Mouse (Mus musculus) kidney, embryonic 14.5 days (tissue): ENCODE results near the gene Mrpl48. TPM values are rescaled to one million over a fixed set of nuclear protein-coding genes. Genes with fewer than 3 reads are reported as not detected.
A peak's percentile ranks its signal among the peaks of the same experiment; 100 is the strongest.

ENCODE experiments used
- ATAC-seq: fragments of 200-750 bp; cut with Nextera tagmentation; 2 replicates; pipeline ENCODE4 v1.8.0; 2017; ENCODE audit warnings: moderate number of reproducible peaks, mild to moderate bottlenecking, moderate TSS enrichment, moderate library complexity; ENCODE audit not compliant: low FRiP score, low TSS enrichment
- H3K27ac ChIP-seq: fragments of 300-500 bp; sonication (generic); 2 replicates; pipeline ENCODE4 v1.5.1; 2014; ENCODE audit warnings: low read depth, mild to moderate bottlenecking, low read length, moderate library complexity, mixed read lengths
- H3K27me3 ChIP-seq: fragments of 300-500 bp; sonication (generic); 2 replicates; pipeline ENCODE4 v1.6.1; 2014; ENCODE audit warnings: mild to moderate bottlenecking, low read length; ENCODE audit not compliant: control insufficient read depth, insufficient read depth
- H3K36me3 ChIP-seq: fragments of 300-500 bp; sonication (generic); 2 replicates; pipeline ENCODE4 v1.6.1; 2014; ENCODE audit warnings: low read length, mixed read lengths; ENCODE audit not compliant: control insufficient read depth, insufficient read depth
- H3K4me1 ChIP-seq: fragments of 300-500 bp; sonication (generic); 2 replicates; pipeline ENCODE4 v1.6.1; 2014; ENCODE audit warnings: low read length, mixed read lengths; ENCODE audit not compliant: control insufficient read depth, insufficient read depth
- H3K4me2 ChIP-seq: fragments of 300-500 bp; sonication (generic); replicated peaks from 2 replicates; pipeline ENCODE4 v1.6.1; 2014; ENCODE audit warnings: low read depth, mild to moderate bottlenecking, low read length
- H3K4me3 ChIP-seq: fragments of 300-500 bp; sonication (generic); 2 replicates; pipeline ENCODE4 v1.5.1; 2014; ENCODE audit warnings: mild to moderate bottlenecking, low read length
- H3K9ac ChIP-seq: fragments of 300-500 bp; sonication (generic); 2 replicates; pipeline ENCODE4 v1.6.1; 2014; ENCODE audit warnings: low read depth, mild to moderate bottlenecking, low read length, moderate library complexity
- H3K9me3 ChIP-seq: fragments of 300-500 bp; sonication (generic); 2 replicates; pipeline ENCODE4 v1.6.1; 2016; ENCODE audit warnings: low read length; ENCODE audit not compliant: control insufficient read depth
- WGBS: fragments of 180-500 bp; shearing (Covaris S2); extraction: QIAGEN DNeasy Blood & Tissue Kit; methylation state at CpG from one replicate; pipeline ENCODE4 v1.1.7; 2014; 5-methylcytosine and 5-hydroxymethylcytosine counted together
- polyA plus RNA-seq: library from polyadenylated mRNA; unstranded; fragments of >200 nt; fragmentation: Nextera tagmentation; extraction: Ambion mirVana; gene quantifications from 2 replicates; pipeline ENCODE4 v1.2.1, GENCODE M21; 2014

The Mrpl48 gene
- polyA plus RNA-seq, 1 experiment from 2014 or later: 91.3 TPM

- H3K9me3 ChIP-seq: no peaks in the 10 kb centered on the region
- no peak overlapping the region for H3K4me2 ChIP-seq
- 59% methylated on average over 2 of the region's 2 CpGs for WGBS
- no peak overlapping the region for H3K27ac ChIP-seq
- no peaks in the 10 kb centered on the region for H3K27me3 ChIP-seq
- no peak for ATAC-seq
- H3K36me3 ChIP-seq: no peaks in the 10 kb centered on the region
- H3K4me3 ChIP-seq: no peak overlapping the region
- no peak overlapping the region for H3K9ac ChIP-seq
- peaks cover 8% of the 10 kb centered on the region; the same call in 1 of the 2 replicates for H3K4me1 ChIP-seq
Observed at GRCm38 (mm10) chr7:100533503-100533902, 74.6 kb downstream of the Mrpl48 start.

- Histone ChIP-seq H3K4me3 (no peak overlapping the region), H3K9me3 (no peaks in the 10 kb centered on the region), H3K4me1 (no peaks in the 10 kb centered on the region), H3K27ac (no peak overlapping the region), H3K36me3 (no peaks in the 10 kb centered on the region), H3K9ac (no peak overlapping the region), H3K27me3 (no peaks in the 10 kb centered on the region), H3K4me2 (no peak overlapping the region)
- no peak for ATAC-seq
- WGBS: 93% methylated on average over 5 of the region's 5 CpGs
Observed at GRCm38 (mm10) chr7:100530766-100531165, 77.3 kb downstream of the Mrpl48 start.

DNA sequence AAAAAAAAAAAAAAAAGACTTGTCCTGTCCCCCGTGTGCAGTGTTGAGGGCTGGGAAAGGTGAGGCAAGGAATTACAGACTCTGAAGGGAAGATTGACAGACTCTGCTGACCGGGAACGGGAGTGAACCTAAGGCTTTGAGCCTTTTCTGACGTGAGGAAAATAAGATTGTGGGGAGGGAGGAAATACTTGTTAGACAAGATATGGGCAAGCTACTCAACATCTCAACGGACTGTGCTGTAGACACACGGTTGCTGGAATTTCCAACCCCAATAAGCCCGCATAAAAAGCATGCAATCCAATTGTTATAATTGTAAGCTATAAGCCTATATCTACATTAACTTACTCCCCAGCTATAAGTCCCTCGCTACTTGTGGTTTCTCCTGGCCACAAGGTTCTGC lies 83.4 kb downstream of the Mrpl48 start:
- no peak for ATAC-seq
- H3K27ac ChIP-seq: no peak overlapping the region
- 78% methylated on average over 8 of the region's 8 CpGs for WGBS

GRCm38 (mm10) chr7:100522222-100522621 lies 85.9 kb downstream of the Mrpl48 start:
- 79% methylated on average over 3 of the region's 3 CpGs for WGBS

More for the DNA sequence above, 83.4 kb downstream of the Mrpl48 start:
- no peaks in the 10 kb centered on the region for H3K36me3 ChIP-seq
- no peaks in the 10 kb centered on the region for H3K27me3 ChIP-seq
- H3K4me3 ChIP-seq: no peak overlapping the region
- no peaks in the 10 kb centered on the region for H3K9me3 ChIP-seq
- H3K4me1 ChIP-seq: no peaks in the 10 kb centered on the region
- H3K9ac ChIP-seq: no peak overlapping the region
- no peak overlapping the region for H3K4me2 ChIP-seq

GRCm38 (mm10) chr7:100520663-100521285 lies 87.3 kb downstream of the Mrpl48 start:
- 20% methylated on average over 10 of the region's 10 CpGs for WGBS

More at GRCm38 (mm10) chr7:100522222-100522621, 85.9 kb downstream of the Mrpl48 start:
- H3K9ac ChIP-seq: no peak overlapping the region
- H3K4me1 ChIP-seq: no peaks in the 10 kb centered on the region
- no peaks in the 10 kb centered on the region for H3K36me3 ChIP-seq
- H3K4me2 ChIP-seq: no peak overlapping the region
- no peak overlapping the region for H3K27ac ChIP-seq
- ATAC-seq: no peak
- no peaks in the 10 kb centered on the region for H3K9me3 ChIP-seq
- H3K27me3 ChIP-seq: no peaks in the 10 kb centered on the region
- no peak overlapping the region for H3K4me3 ChIP-seq

GRCm38 (mm10) chr7:100520204-100520603 lies 87.9 kb downstream of the Mrpl48 start:
- Histone ChIP-seq H3K27ac (no peak overlapping the region), H3K4me2 (no peak overlapping the region), H3K9me3 (no peaks in the 10 kb centered on the region), H3K4me3 (no peak overlapping the region), H3K27me3 (no peaks in the 10 kb centered on the region), H3K4me1 (no peaks in the 10 kb centered on the region), H3K36me3 (no peaks in the 10 kb centered on the region), H3K9ac (no peak overlapping the region)
- WGBS: 67% methylated on average over 7 of the region's 7 CpGs
- ATAC-seq: no peak

More at GRCm38 (mm10) chr7:100520663-100521285, 87.3 kb downstream of the Mrpl48 start:
- ATAC-seq: peak; percentile 46; the same call in 1 of the 2 replicates
- no peaks in the 10 kb centered on the region for H3K36me3 ChIP-seq
- H3K27ac ChIP-seq: no peak overlapping the region
- H3K9me3 ChIP-seq: no peaks in the 10 kb centered on the region
- H3K27me3 ChIP-seq: no peaks in the 10 kb centered on the region
- no peak overlapping the region for H3K9ac ChIP-seq
- no peaks in the 10 kb centered on the region for H3K4me1 ChIP-seq
- H3K4me3 ChIP-seq: no peak overlapping the region
- no peak overlapping the region for H3K4me2 ChIP-seq

- 0 out of 2 replicates have a peak within 1 kb of the TSS, but pooled peaks have one; percentile 4 for H3K4me2 ChIP-seq
- WGBS: 48% methylated on average over 11 of the region's 11 CpGs
- H3K9me3 ChIP-seq: no peaks in the 10 kb centered on the region
- H3K36me3 ChIP-seq: no peaks in the 10 kb centered on the region
- no peak; the same call in 1 of the 2 replicates for ATAC-seq
- H3K4me1 ChIP-seq: no peaks in the 10 kb centered on the region
- no peak within 1 kb of the TSS for H3K4me3 ChIP-seq
- H3K27me3 ChIP-seq: no peaks in the 10 kb centered on the region
- H3K27ac ChIP-seq: no peak within 1 kb of the TSS
- no peak within 1 kb of the TSS for H3K9ac ChIP-seq
Observed at GRCm38 (mm10) chr7:100514573-100514972, 93.5 kb downstream of the Mrpl48 start, which contains the start of gene Dnajb13. Gene Dnajb13, minus strand, starts transcription at chr7:100514960.

GRCm38 (mm10) chr7:100511602-100512001 lies 96.5 kb downstream of the Mrpl48 start:
- 63% methylated on average over 8 of the region's 8 CpGs for WGBS
- H3K36me3 ChIP-seq: no peaks in the 10 kb centered on the region
- no peaks in the 10 kb centered on the region for H3K27me3 ChIP-seq
- ATAC-seq: no peak
- H3K27ac ChIP-seq: no peak overlapping the region
- H3K4me3 ChIP-seq: no peak overlapping the region
- H3K9ac ChIP-seq: no peak overlapping the region
- no peaks in the 10 kb centered on the region for H3K4me1 ChIP-seq
- H3K4me2 ChIP-seq: no peak overlapping the region
- H3K9me3 ChIP-seq: no peaks in the 10 kb centered on the region

DNA sequence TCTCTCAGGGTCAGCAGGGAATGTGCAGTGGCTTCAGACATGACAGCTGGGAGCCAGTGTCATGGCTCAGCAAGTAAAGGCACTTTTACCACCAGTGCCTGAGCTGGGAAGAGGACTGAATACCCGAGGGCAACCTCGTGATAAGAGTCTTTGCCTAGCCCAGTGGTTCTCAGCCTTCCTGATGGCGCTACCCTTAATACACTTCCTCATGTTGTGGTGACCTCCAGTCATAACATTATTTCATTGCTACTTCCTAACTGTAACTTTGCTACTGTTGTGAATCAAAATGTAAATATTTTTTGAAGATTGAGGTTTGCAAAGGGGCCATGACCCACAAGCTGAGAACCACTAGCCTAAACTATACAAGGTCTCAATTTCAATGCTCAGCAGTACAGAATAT lies 99.4 kb downstream of the Mrpl48 start:
- Histone ChIP-seq H3K4me3 (no peak overlapping the region), H3K27me3 (no peaks in the 10 kb centered on the region), H3K9ac (no peak overlapping the region), H3K36me3 (no peaks in the 10 kb centered on the region), H3K4me2 (no peak overlapping the region), H3K27ac (no peak overlapping the region), H3K9me3 (no peaks in the 10 kb centered on the region), H3K4me1 (no peaks in the 10 kb centered on the region)
- 36% methylated on average over 3 of the region's 3 CpGs for WGBS
- ATAC-seq: no peak
